Mouse (Mus musculus): ENCODE measurements around the gene Slc39a11.

GRCm38 (mm10) chr11:113338581-113338980 lies 311.3 kb downstream of the Slc39a11 start:
- TF ChIP-seq GATA1 (IDR thresholded peaks at IDR 0.05; ENCODE audit: low read length): no peak
- TF ChIP-seq TAL1 (IDR thresholded peaks at IDR 0.05; ENCODE audit: low read length): no peak
